ENCODE assay signal across 23 mouse cellular contexts in the genomic region with DNA sequence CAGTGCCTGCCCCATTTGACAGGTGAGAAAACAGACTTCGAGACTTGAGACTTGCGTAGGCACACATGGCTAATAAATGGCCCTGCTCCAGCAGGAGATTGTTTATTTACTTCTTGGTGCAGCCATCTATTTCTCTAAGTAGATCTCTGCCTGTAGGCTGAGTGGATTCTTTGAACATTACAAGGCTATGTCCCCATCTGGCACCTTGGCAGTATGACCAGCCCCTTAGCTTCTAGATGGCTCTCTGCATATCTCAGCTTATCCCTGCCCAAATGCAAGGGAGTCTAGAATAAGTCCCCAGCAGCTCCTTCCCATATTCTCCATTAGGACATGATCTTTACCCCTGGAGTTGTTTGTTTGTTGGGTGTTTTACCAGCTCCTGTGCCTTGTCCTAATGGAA.
"Had no signal": no experiment of that assay in that cellular context is flagged by ENCODE, and none has a peak within 500 bp of the region (broad histone marks: within the 10 kb centered on the region; RNA-seq: fewer than 3 reads in every experiment).

No protein-coding gene starts in this region.

- ATAC-seq: intestine, embryonic 16.5 days; liver, embryonic 12.5 days; midbrain, embryonic 13.5 days; midbrain, embryonic 16.5 days had no signal

- H3K4me3 ChIP-seq: layer of hippocampus, adult 2 months; limb, embryonic 10.5 days; limb, embryonic 13.5 days; liver, embryonic 12.5 days; liver, embryonic 15.5 days; megakaryocyte, embryonic 14.5 days; midbrain, embryonic 10.5 days; midbrain, embryonic 13.5 days; myocyte; neural tube, embryonic 13.5 days; stomach, embryonic 15.5 days had no signal

- H3K27ac ChIP-seq: kidney, postnatal 0 days; layer of hippocampus, adult 2 months; limb, embryonic 10.5 days; limb, embryonic 13.5 days; liver, embryonic 12.5 days; liver, embryonic 15.5 days; midbrain, embryonic 10.5 days; midbrain, embryonic 13.5 days; neural tube, embryonic 13.5 days; stomach, embryonic 15.5 days had no signal

- H3K4me2 ChIP-seq: limb, embryonic 13.5 days; liver, embryonic 12.5 days; liver, embryonic 15.5 days; lung, embryonic 14.5 days; midbrain, embryonic 13.5 days; neural tube, embryonic 13.5 days; stomach, embryonic 15.5 days had no signal

- DNase-seq: kidney, adult 8-10 months; kidney, postnatal 25 days; layer of hippocampus, adult 9-11 months; liver; lung, embryonic 14.5 days; retina, postnatal 1 day; right cerebral cortex, postnatal 25 days; spleen, adult 18-20 months; thymus, postnatal 25 days had no signal

- H3K9me3 ChIP-seq: limb, embryonic 10.5 days; limb, embryonic 13.5 days; liver, embryonic 12.5 days; liver, embryonic 15.5 days; megakaryocyte, embryonic 14.5 days; midbrain, embryonic 10.5 days; midbrain, embryonic 13.5 days; neural tube, embryonic 13.5 days; stomach, embryonic 15.5 days had no signal

- H3K9ac ChIP-seq: limb, embryonic 13.5 days; liver, embryonic 12.5 days; liver, embryonic 15.5 days; lung, embryonic 14.5 days; midbrain, embryonic 13.5 days; neural tube, embryonic 13.5 days; stomach, embryonic 15.5 days had no signal

- H3K36me3 ChIP-seq: limb, embryonic 10.5 days; limb, embryonic 13.5 days; liver, embryonic 12.5 days; liver, embryonic 15.5 days; midbrain, embryonic 10.5 days; midbrain, embryonic 13.5 days; neural tube, embryonic 13.5 days; stomach, embryonic 15.5 days had no signal

- H3K27me3 ChIP-seq: limb, embryonic 13.5 days; liver, embryonic 12.5 days; liver, embryonic 15.5 days; megakaryocyte, embryonic 14.5 days; stomach, embryonic 15.5 days had no signal

- H3K4me1 ChIP-seq: liver, embryonic 12.5 days; liver, embryonic 15.5 days had no signal
